Mouse (Mus musculus): ENCODE measurements around the gene Prss54. TPM values are rescaled to one million over a fixed set of nuclear protein-coding genes. Genes with fewer than 3 reads are reported as not detected.

Gene Prss54
- not detected in 2 replicates for polyA plus RNA-seq (2015; fragmentation: Nextera tagmentation; extraction: Ambion mirVana)

GRCm38 (mm10) chr8:95576240-95576639, at the start of gene Prss54:
Gene Prss54, minus strand, starts transcription at chr8:95576340.
- H3K36me3 ChIP-seq (ENCODE audit: insufficient read depth, low read length): no peaks in the 10 kb centered on the region
- ATAC-seq (no peak), DNase-seq (ENCODE audit: low spot score) (no peak)
- TF ChIP-seq CTCF (IDR thresholded peaks at IDR 0.05) (no peak), EP300 (IDR thresholded peaks at IDR 0.05) (no peak)
- no peak within 1 kb of the TSS for H3K4me2 ChIP-seq (replicated peaks; ENCODE audit: low read depth, low read length)
- H3K9ac ChIP-seq (replicated peaks; ENCODE audit: low read depth): no peak within 1 kb of the TSS
- WGBS: 70% methylated on average over 10 of the region's 10 CpGs
- no peak within 1 kb of the TSS for H3K4me3 ChIP-seq (ENCODE audit: low read depth, low read length)
- H3K9me3 ChIP-seq (ENCODE audit: low read length): no peaks in the 10 kb centered on the region
- no peak within 1 kb of the TSS for H3K27ac ChIP-seq (ENCODE audit: low read length)
- H3K4me1 ChIP-seq (ENCODE audit: insufficient read depth, low read depth, low read length): no peaks in the 10 kb centered on the region
- no peaks in the 10 kb centered on the region for H3K27me3 ChIP-seq (replicated peaks; ENCODE audit: insufficient read depth, low read length)

- H3K27ac ChIP-seq (ENCODE audit: low read length): no peak overlapping the region
- ATAC-seq: no peak
- TF ChIP-seq EP300 (IDR thresholded peaks at IDR 0.05): no peak
- no peak overlapping the region for H3K4me3 ChIP-seq (ENCODE audit: low read depth, low read length)
- H3K9me3 ChIP-seq (ENCODE audit: low read length): no peaks in the 10 kb centered on the region
- 80% methylated on average over 2 of the region's 2 CpGs for WGBS
- H3K27me3 ChIP-seq (replicated peaks; ENCODE audit: insufficient read depth, low read length): 0 out of 2 replicates have a peak, but pooled peaks cover 3% of the 10 kb centered on the region
- H3K4me1 ChIP-seq (ENCODE audit: insufficient read depth, low read depth, low read length): no peaks in the 10 kb centered on the region
- H3K4me2 ChIP-seq (replicated peaks; ENCODE audit: low read depth, low read length): no peak overlapping the region
- H3K36me3 ChIP-seq (ENCODE audit: insufficient read depth, low read length): no peaks in the 10 kb centered on the region
- no peak for DNase-seq (ENCODE audit: low spot score)
- no peak overlapping the region for H3K9ac ChIP-seq (replicated peaks; ENCODE audit: low read depth)
Measured at GRCm38 (mm10) chr8:95624833-95625232, 48.7 kb upstream of the Prss54 start.

- Histone ChIP-seq H3K27ac (ENCODE audit: low read length) (no peak overlapping the region), H3K36me3 (ENCODE audit: insufficient read depth, low read length) (no peaks in the 10 kb centered on the region), H3K9ac (replicated peaks; ENCODE audit: low read depth) (no peak overlapping the region), H3K9me3 (ENCODE audit: low read length) (no peaks in the 10 kb centered on the region), H3K4me1 (ENCODE audit: insufficient read depth, low read depth, low read length) (no peaks in the 10 kb centered on the region), H3K4me2 (replicated peaks; ENCODE audit: low read depth, low read length) (no peak overlapping the region), H3K4me3 (ENCODE audit: low read depth, low read length) (no peak overlapping the region), H3K27me3 (replicated peaks; ENCODE audit: insufficient read depth, low read length) (no peaks in the 10 kb centered on the region)
- 85% methylated on average over 2 of the region's 2 CpGs for WGBS
- DNase-seq (ENCODE audit: low spot score): no peak
- no peak for ATAC-seq
- TF ChIP-seq EP300 (IDR thresholded peaks at IDR 0.05): no peak
- TF ChIP-seq CTCF (IDR thresholded peaks at IDR 0.05): no peak
Measured at GRCm38 (mm10) chr8:95620046-95620445, 43.9 kb upstream of the Prss54 start.

- Histone ChIP-seq H3K4me1 (ENCODE audit: insufficient read depth, low read depth, low read length) (no peaks in the 10 kb centered on the region), H3K4me3 (ENCODE audit: low read depth, low read length) (no peak overlapping the region), H3K9me3 (ENCODE audit: low read length) (no peaks in the 10 kb centered on the region), H3K27me3 (replicated peaks; ENCODE audit: insufficient read depth, low read length) (no peaks in the 10 kb centered on the region), H3K36me3 (ENCODE audit: insufficient read depth, low read length) (no peaks in the 10 kb centered on the region), H3K27ac (ENCODE audit: low read length) (no peak overlapping the region), H3K4me2 (replicated peaks; ENCODE audit: low read depth, low read length) (no peak overlapping the region), H3K9ac (replicated peaks; ENCODE audit: low read depth) (no peak overlapping the region)
- 87% methylated on average over 7 of the region's 7 CpGs for whole genome bisulfite sequencing
- DNase-seq (ENCODE audit: low spot score): no peak
- TF ChIP-seq EP300 (IDR thresholded peaks at IDR 0.05) (no peak), CTCF (IDR thresholded peaks at IDR 0.05) (no peak)
- ATAC-seq: no peak
Measured at GRCm38 (mm10) chr8:95616383-95616782, 40.2 kb upstream of the Prss54 start.

GRCm38 (mm10) chr8:95611769-95612168, 35.6 kb upstream of the Prss54 start:
- ATAC-seq: no peak
- TF ChIP-seq EP300 (IDR thresholded peaks at IDR 0.05) (no peak), CTCF (IDR thresholded peaks at IDR 0.05) (no peak)
- Histone ChIP-seq H3K36me3 (ENCODE audit: insufficient read depth, low read length) (no peaks in the 10 kb centered on the region), H3K27me3 (replicated peaks; ENCODE audit: insufficient read depth, low read length) (no peaks in the 10 kb centered on the region), H3K9ac (replicated peaks; ENCODE audit: low read depth) (no peak overlapping the region), H3K4me3 (ENCODE audit: low read depth, low read length) (no peak overlapping the region), H3K27ac (ENCODE audit: low read length) (no peak overlapping the region), H3K9me3 (ENCODE audit: low read length) (no peaks in the 10 kb centered on the region), H3K4me2 (replicated peaks; ENCODE audit: low read depth, low read length) (no peak overlapping the region; the same call in 1 of the 2 replicates), H3K4me1 (ENCODE audit: insufficient read depth, low read depth, low read length) (no peaks in the 10 kb centered on the region)
- 56% methylated on average over 5 of the region's 5 CpGs for WGBS
- DNase-seq (ENCODE audit: low spot score): no peak

GRCm38 (mm10) chr8:95610749-95611148, 34.6 kb upstream of the Prss54 start:
- H3K9me3 ChIP-seq (ENCODE audit: low read length): no peaks in the 10 kb centered on the region
- no peak overlapping the region for H3K4me2 ChIP-seq (replicated peaks; ENCODE audit: low read depth, low read length)
- H3K4me1 ChIP-seq (ENCODE audit: insufficient read depth, low read depth, low read length): no peaks in the 10 kb centered on the region
- no peak overlapping the region for H3K4me3 ChIP-seq (ENCODE audit: low read depth, low read length)
- no peak for TF ChIP-seq EP300 (IDR thresholded peaks at IDR 0.05)
- TF ChIP-seq CTCF (IDR thresholded peaks at IDR 0.05): no peak
- DNase-seq (ENCODE audit: low spot score) (no peak), ATAC-seq (no peak)
- H3K27ac ChIP-seq (ENCODE audit: low read length): no peak overlapping the region
- no peaks in the 10 kb centered on the region for H3K36me3 ChIP-seq (ENCODE audit: insufficient read depth, low read length)
- WGBS: 56% methylated on average over 14 of the region's 14 CpGs
- no peak overlapping the region for H3K9ac ChIP-seq (replicated peaks; ENCODE audit: low read depth)
- no peaks in the 10 kb centered on the region for H3K27me3 ChIP-seq (replicated peaks; ENCODE audit: insufficient read depth, low read length)

GRCm38 (mm10) chr8:95609406-95609805, 33.3 kb upstream of the Prss54 start:
- Histone ChIP-seq H3K4me3 (ENCODE audit: low read depth, low read length) (no peak overlapping the region), H3K36me3 (ENCODE audit: insufficient read depth, low read length) (no peaks in the 10 kb centered on the region), H3K9ac (replicated peaks; ENCODE audit: low read depth) (no peak overlapping the region), H3K4me2 (replicated peaks; ENCODE audit: low read depth, low read length) (no peak overlapping the region), H3K27me3 (replicated peaks; ENCODE audit: insufficient read depth, low read length) (no peaks in the 10 kb centered on the region), H3K27ac (ENCODE audit: low read length) (no peak overlapping the region), H3K9me3 (ENCODE audit: low read length) (no peaks in the 10 kb centered on the region), H3K4me1 (ENCODE audit: insufficient read depth, low read depth, low read length) (no peaks in the 10 kb centered on the region)
- ATAC-seq: no peak
- DNase-seq (ENCODE audit: low spot score): no peak
- TF ChIP-seq EP300 (IDR thresholded peaks at IDR 0.05) (no peak), CTCF (IDR thresholded peaks at IDR 0.05) (no peak)
- 77% methylated on average over 5 of the region's 5 CpGs for WGBS
